Mouse (Mus musculus): ENCODE results near the gene Bglap2.
"Not testable (repeated sequence)": the region's sequence is repeated elsewhere in the genome, so short reads cannot be mapped to it uniquely, and the experiment has no call there.

Bglap2 gene

GRCm38 (mm10) chr3:88393776-88394375 lies 15.4 kb upstream of the Bglap2 start:
- peak; percentile 13; the same call in 1 of the 2 replicates for ATAC-seq (ENCODE audit: low TSS enrichment)

- no peak for ATAC-seq (ENCODE audit: low TSS enrichment)
Measured at GRCm38 (mm10) chr3:88384364-88384763, 5.9 kb upstream of the Bglap2 start, which contains the start of gene Bglap. TSS of gene Bglap (minus strand) at chr3:88384464.

GRCm38 (mm10) chr3:88382383-88382782 lies 3.9 kb upstream of the Bglap2 start:
- ATAC-seq (ENCODE audit: low TSS enrichment): not testable (repeated sequence)

GRCm38 (mm10) chr3:88381389-88382315 lies 3.2 kb upstream of the Bglap2 start:
- peak; percentile 90 for ATAC-seq (ENCODE audit: low TSS enrichment)

- not testable (repeated sequence) for ATAC-seq (ENCODE audit: low TSS enrichment)
Measured at GRCm38 (mm10) chr3:88376644-88377043, 1.9 kb downstream of the Bglap2 start.

- peak; percentile 81 for ATAC-seq (ENCODE audit: low TSS enrichment)
Measured at GRCm38 (mm10) chr3:88375750-88376626, 2.5 kb downstream of the Bglap2 start.

- ATAC-seq (ENCODE audit: low TSS enrichment): not testable (repeated sequence)
Measured at GRCm38 (mm10) chr3:88372643-88373042, 5.9 kb downstream of the Bglap2 start, which contains the start of gene Bglap3. TSS of gene Bglap3 (minus strand) at chr3:88372743.

- ATAC-seq (ENCODE audit: low TSS enrichment): not testable (repeated sequence)
Measured at GRCm38 (mm10) chr3:88368511-88368910, 10.0 kb downstream of the Bglap2 start.

- ATAC-seq (ENCODE audit: low TSS enrichment): not testable (repeated sequence)
Measured at GRCm38 (mm10) chr3:88367517-88367916, 11.0 kb downstream of the Bglap2 start.

- peak; percentile 76 for ATAC-seq (ENCODE audit: low TSS enrichment)
Measured at GRCm38 (mm10) chr3:88366830-88367428, 11.6 kb downstream of the Bglap2 start.

- ATAC-seq (ENCODE audit: low TSS enrichment): peak; percentile 29; the same call in 1 of the 2 replicates
Measured at GRCm38 (mm10) chr3:88365705-88366361, 12.7 kb downstream of the Bglap2 start.

- no peak for ATAC-seq (ENCODE audit: low TSS enrichment)
Measured at GRCm38 (mm10) chr3:88364337-88364736, 14.2 kb downstream of the Bglap2 start, which contains the start of gene Paqr6. TSS of gene Paqr6 (plus strand) at chr3:88364584.

GRCm38 (mm10) chr3:88363700-88364099 lies 14.8 kb downstream of the Bglap2 start:
- ATAC-seq (ENCODE audit: low TSS enrichment): peak; percentile 32

- no peak for ATAC-seq (ENCODE audit: low TSS enrichment)
Measured at GRCm38 (mm10) chr3:88361612-88362313, 16.7 kb downstream of the Bglap2 start.

GRCm38 (mm10) chr3:88361096-88361495 lies 17.4 kb downstream of the Bglap2 start:
- no peak for ATAC-seq (ENCODE audit: low TSS enrichment)

- ATAC-seq (ENCODE audit: low TSS enrichment): no peak
Measured at GRCm38 (mm10) chr3:88359989-88360388, 18.5 kb downstream of the Bglap2 start.

GRCm38 (mm10) chr3:88359584-88359983 lies 18.9 kb downstream of the Bglap2 start:
- ATAC-seq (ENCODE audit: low TSS enrichment): no peak

GRCm38 (mm10) chr3:88354396-88355165 lies 23.9 kb downstream of the Bglap2 start:
- ATAC-seq (ENCODE audit: low TSS enrichment): no peak

GRCm38 (mm10) chr3:88352907-88353306 lies 25.6 kb downstream of the Bglap2 start:
- ATAC-seq (ENCODE audit: low TSS enrichment): no peak

All from frontal cortex, adult (tissue).